Mouse (Mus musculus): ENCODE measurements at regions not wholly inside any gene's neighbourhood (a gene's known extent, or its start where the extent isn't known, plus 50 kb on each side); places are given as distances from the start of the nearest gene placed in this dataset.

GRCm38 (mm10) chr13:45195562-45195961, 117.1 kb downstream of the Gm9817 start:
- no peak overlapping the region for H3K27ac ChIP-seq
- H3K79me2 ChIP-seq (ENCODE audit: inconsistent target), result no peaks in the 10 kb centered on the region
- WGBS (ENCODE audit: missing documents), result 48% methylated on average over 2 of the region's 2 CpGs
- H3K4me3 ChIP-seq (ENCODE audit: inconsistent target), result no peak overlapping the region
- no peaks in the 10 kb centered on the region for H3K36me3 ChIP-seq (ENCODE audit: inconsistent target)

GRCm38 (mm10) chr13:45196363-45196762, 117.9 kb downstream of the Gm9817 start:
- Histone ChIP-seq H3K79me2 (ENCODE audit: inconsistent target) (no peaks in the 10 kb centered on the region), H3K27ac (no peak overlapping the region), H3K36me3 (ENCODE audit: inconsistent target) (no peaks in the 10 kb centered on the region), H3K4me3 (ENCODE audit: inconsistent target) (no peak overlapping the region)

GRCm38 (mm10) chr13:45200511-45201120, 122.1 kb downstream of the Gm9817 start:
- Histone ChIP-seq H3K79me2 (ENCODE audit: inconsistent target) (no peaks in the 10 kb centered on the region), H3K36me3 (ENCODE audit: inconsistent target) (no peaks in the 10 kb centered on the region), H3K27ac (no peak overlapping the region), H3K4me3 (ENCODE audit: inconsistent target) (no peak overlapping the region)
- WGBS (ENCODE audit: missing documents), result 66% methylated on average over 9 of the region's 9 CpGs

- Histone ChIP-seq H3K27ac (no peak overlapping the region), H3K79me2 (ENCODE audit: inconsistent target) (no peaks in the 10 kb centered on the region), H3K36me3 (ENCODE audit: inconsistent target) (no peaks in the 10 kb centered on the region), H3K4me3 (ENCODE audit: inconsistent target) (no peak overlapping the region)
- 73% methylated on average over 6 of the region's 6 CpGs for whole genome bisulfite sequencing (ENCODE audit: missing documents)
Observed at GRCm38 (mm10) chr13:45204856-45205255, 126.4 kb downstream of the Gm9817 start.

- no peaks in the 10 kb centered on the region for H3K36me3 ChIP-seq (ENCODE audit: inconsistent target)
- 94% methylated on average over 5 of the region's 5 CpGs for WGBS (ENCODE audit: missing documents)
- H3K4me3 ChIP-seq (ENCODE audit: inconsistent target), result no peak overlapping the region
Observed at GRCm38 (mm10) chr13:45208540-45209197, 130.2 kb downstream of the Gm9817 start.

GRCm38 (mm10) chr13:45211241-45211640, 132.7 kb downstream of the Gm9817 start:
- H3K36me3 ChIP-seq (ENCODE audit: inconsistent target), result no peaks in the 10 kb centered on the region
- H3K79me2 ChIP-seq (ENCODE audit: inconsistent target), result no peaks in the 10 kb centered on the region
- H3K27ac ChIP-seq, result no peak overlapping the region
- WGBS (ENCODE audit: missing documents), result 94% methylated on average over 9 of the region's 9 CpGs
- no peak overlapping the region for H3K4me3 ChIP-seq (ENCODE audit: inconsistent target)

More at GRCm38 (mm10) chr13:45208540-45209197, 130.2 kb downstream of the Gm9817 start:
- Histone ChIP-seq H3K79me2 (ENCODE audit: inconsistent target) (no peaks in the 10 kb centered on the region), H3K27ac (no peak overlapping the region)

- WGBS (ENCODE audit: missing documents), result 81% methylated on average over 5 of the region's 5 CpGs
- Histone ChIP-seq H3K36me3 (ENCODE audit: inconsistent target) (no peaks in the 10 kb centered on the region), H3K4me3 (ENCODE audit: inconsistent target) (no peak overlapping the region), H3K79me2 (ENCODE audit: inconsistent target) (no peaks in the 10 kb centered on the region), H3K27ac (no peak overlapping the region)
Observed at GRCm38 (mm10) chr13:45213116-45213834, 134.8 kb downstream of the Gm9817 start.

- no peak overlapping the region for H3K4me3 ChIP-seq (ENCODE audit: inconsistent target)
- no peak overlapping the region for H3K27ac ChIP-seq
- H3K36me3 ChIP-seq (ENCODE audit: inconsistent target), result no peaks in the 10 kb centered on the region
- H3K79me2 ChIP-seq (ENCODE audit: inconsistent target), result no peaks in the 10 kb centered on the region
- 94% methylated on average over 4 of the region's 4 CpGs for WGBS (ENCODE audit: missing documents)
Observed at GRCm38 (mm10) chr13:45218251-45218650, 139.8 kb downstream of the Gm9817 start.

GRCm38 (mm10) chr13:45219671-45220070, 141.2 kb downstream of the Gm9817 start:
- Histone ChIP-seq H3K27ac (no peak overlapping the region), H3K4me3 (ENCODE audit: inconsistent target) (no peak overlapping the region)
- WGBS (ENCODE audit: missing documents), result 96% methylated on average over 3 of the region's 3 CpGs

GRCm38 (mm10) chr13:45230804-45231203, 152.3 kb downstream of the Gm9817 start:
- 88% methylated on average over 2 of the region's 2 CpGs for WGBS (ENCODE audit: missing documents)
- H3K4me3 ChIP-seq (ENCODE audit: inconsistent target), result no peak overlapping the region
- H3K79me2 ChIP-seq (ENCODE audit: inconsistent target), result no peaks in the 10 kb centered on the region
- no peak overlapping the region for H3K27ac ChIP-seq
- no peaks in the 10 kb centered on the region for H3K36me3 ChIP-seq (ENCODE audit: inconsistent target)

More at GRCm38 (mm10) chr13:45219671-45220070, 141.2 kb downstream of the Gm9817 start:
- H3K36me3 ChIP-seq (ENCODE audit: inconsistent target), result no peaks in the 10 kb centered on the region
- no peaks in the 10 kb centered on the region for H3K79me2 ChIP-seq (ENCODE audit: inconsistent target)

- H3K79me2 ChIP-seq (ENCODE audit: inconsistent target), result no peaks in the 10 kb centered on the region
- H3K36me3 ChIP-seq (ENCODE audit: inconsistent target), result no peaks in the 10 kb centered on the region
- 93% methylated on average over 5 of the region's 5 CpGs for WGBS (ENCODE audit: missing documents)
- no peak overlapping the region for H3K4me3 ChIP-seq (ENCODE audit: inconsistent target)
- no peak overlapping the region for H3K27ac ChIP-seq
Observed at GRCm38 (mm10) chr13:45235236-45235635, 154.3 kb upstream of the Mylip start.

GRCm38 (mm10) chr13:45238258-45238657, 151.3 kb upstream of the Mylip start:
- Histone ChIP-seq H3K79me2 (ENCODE audit: inconsistent target) (no peaks in the 10 kb centered on the region), H3K27ac (no peak overlapping the region), H3K36me3 (ENCODE audit: inconsistent target) (no peaks in the 10 kb centered on the region), H3K4me3 (ENCODE audit: inconsistent target) (no peak overlapping the region)
- WGBS (ENCODE audit: missing documents), result 93% methylated on average over 7 of the region's 7 CpGs

- WGBS (ENCODE audit: missing documents), result 55% methylated on average over 9 of the region's 9 CpGs
- Histone ChIP-seq H3K79me2 (ENCODE audit: inconsistent target) (no peaks in the 10 kb centered on the region), H3K27ac (no peak overlapping the region), H3K36me3 (ENCODE audit: inconsistent target) (no peaks in the 10 kb centered on the region), H3K4me3 (ENCODE audit: inconsistent target) (no peak overlapping the region)
Observed at GRCm38 (mm10) chr13:45239153-45239552, 150.4 kb upstream of the Mylip start.

GRCm38 (mm10) chr13:45240009-45240653, 149.4 kb upstream of the Mylip start:
- no peak overlapping the region for H3K27ac ChIP-seq
- no peaks in the 10 kb centered on the region for H3K36me3 ChIP-seq (ENCODE audit: inconsistent target)
- H3K4me3 ChIP-seq (ENCODE audit: inconsistent target), result no peak overlapping the region
- 91% methylated on average over 13 of the region's 13 CpGs for WGBS (ENCODE audit: missing documents)
- no peaks in the 10 kb centered on the region for H3K79me2 ChIP-seq (ENCODE audit: inconsistent target)

- 91% methylated on average over 3 of the region's 3 CpGs for WGBS (ENCODE audit: missing documents)
- Histone ChIP-seq H3K79me2 (ENCODE audit: inconsistent target) (no peaks in the 10 kb centered on the region), H3K27ac (no peak overlapping the region), H3K36me3 (ENCODE audit: inconsistent target) (no peaks in the 10 kb centered on the region), H3K4me3 (ENCODE audit: inconsistent target) (no peak overlapping the region)
Observed at GRCm38 (mm10) chr13:45242261-45242660, 147.3 kb upstream of the Mylip start.
